Mouse (Mus musculus) cerebellum, adult 2 months (tissue): ENCODE measurements around the gene Casp1.

Experiments
- CTCF ChIP-seq: fragments of 200-500 bp; IDR thresholded peaks from 2 replicates; pipeline ENCODE4 v1.5.1; 2011; ENCODE audit warnings: low read depth, mild to moderate bottlenecking, control low read depth, low read length, moderate library complexity, borderline replicate concordance; ENCODE audit not compliant: insufficient read depth
- POLR2A ChIP-seq: fragments of 200-500 bp; IDR thresholded peaks from 2 replicates; pipeline ENCODE4 v1.6.1; 2011; ENCODE audit warnings: low read length, control low read depth, borderline replicate concordance; ENCODE audit not compliant: insufficient read depth

GRCm38 (mm10) chr9:5296354-5297237, 1.7 kb upstream of the Casp1 start:
- no peak for TF ChIP-seq CTCF
- no peak for TF ChIP-seq POLR2A
